Mouse (Mus musculus): ENCODE data around the gene Maml2. TPM values are rescaled to one million over a fixed set of nuclear protein-coding genes. Genes with fewer than 3 reads are reported as not detected.

Gene Maml2
- polyA plus RNA-seq, 1 experiment from 2014 or later: 4.3 TPM

DNA sequence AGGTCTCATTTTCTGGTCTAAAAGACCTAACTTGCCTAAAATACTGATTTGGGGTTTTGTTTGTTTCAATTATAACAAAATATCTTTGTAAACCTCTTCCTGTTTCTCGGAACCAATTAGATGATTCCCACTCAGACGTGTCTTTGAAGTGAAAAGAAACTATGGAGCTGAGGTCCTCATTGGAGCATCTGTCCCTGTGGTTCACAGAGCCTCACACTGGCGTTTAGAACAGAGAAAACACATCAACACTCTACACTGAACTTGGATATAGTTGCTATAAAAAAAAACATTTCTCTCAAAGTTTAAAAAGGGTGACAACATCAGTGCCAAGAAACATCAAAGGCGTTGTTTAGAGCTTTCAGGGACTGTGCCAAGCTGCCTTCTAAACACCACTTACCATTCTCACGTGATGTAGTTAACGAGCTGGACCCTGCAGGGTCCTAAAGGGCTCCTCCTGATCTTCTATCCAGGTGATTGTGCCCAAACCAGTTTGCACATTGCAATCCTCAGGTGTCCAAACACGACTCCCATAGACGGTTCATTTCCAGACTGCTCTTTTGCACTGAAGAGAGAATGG lies 309.9 kb downstream of the Maml2 start:
- no peaks in the 10 kb centered on the region for H3K27me3 ChIP-seq (ENCODE audit: control insufficient read depth, insufficient read depth, low read length)
- no peak overlapping the region for H3K9ac ChIP-seq (ENCODE audit: low read length)
- no peak overlapping the region for H3K27ac ChIP-seq (replicated peaks)
- H3K36me3 ChIP-seq (ENCODE audit: control insufficient read depth, insufficient read depth, low read length): no peaks in the 10 kb centered on the region
- ATAC-seq (ENCODE audit: low FRiP score, low TSS enrichment) (no peak), DNase-seq (ENCODE audit: low spot score) (no peak)
- H3K9me3 ChIP-seq (ENCODE audit: control insufficient read depth, low read length): no peaks in the 10 kb centered on the region
- no peak overlapping the region for H3K4me3 ChIP-seq (ENCODE audit: low read depth, low read length)
- no peak for TF ChIP-seq EP300 (optimal IDR thresholded peaks at IDR 0.05)
- TF ChIP-seq CTCF (IDR thresholded peaks at IDR 0.05; ENCODE audit: low read depth): no peak
- WGBS: 63% methylated on average over 8 of the region's 8 CpGs
- H3K4me2 ChIP-seq (replicated peaks; ENCODE audit: low read depth): no peak overlapping the region
- H3K4me1 ChIP-seq (replicated peaks; ENCODE audit: control insufficient read depth, insufficient read depth): peaks cover 4% of the 10 kb centered on the region; the same call in 1 of the 2 replicates

DNA sequence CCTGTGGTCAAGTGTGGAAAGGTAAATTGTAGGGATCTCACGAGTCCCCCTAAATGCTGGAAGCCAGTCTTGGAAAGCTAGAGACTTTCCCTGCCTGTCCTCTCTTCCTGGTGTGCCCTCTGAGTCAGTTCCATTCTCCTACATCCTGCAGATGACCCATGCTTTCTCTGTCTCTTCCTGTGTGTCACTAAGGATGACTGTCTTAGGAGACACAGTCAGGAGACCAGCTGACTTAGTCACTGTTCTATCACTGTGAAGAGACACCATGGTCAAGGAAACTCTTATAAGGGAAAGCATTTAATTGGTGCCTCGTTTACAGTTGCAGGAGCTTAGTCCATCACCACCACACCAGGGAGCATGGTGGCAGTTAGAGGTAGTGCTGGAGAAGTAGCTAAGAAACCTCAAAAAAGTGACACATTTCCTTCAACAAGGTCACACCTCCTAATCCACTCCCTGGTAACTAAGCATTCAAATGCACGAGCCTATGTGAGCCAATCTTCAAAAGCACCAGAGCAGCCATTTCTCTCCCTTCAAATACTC lies 310.8 kb downstream of the Maml2 start:
- no peak for TF ChIP-seq CTCF (IDR thresholded peaks at IDR 0.05; ENCODE audit: low read depth)
- TF ChIP-seq EP300 (optimal IDR thresholded peaks at IDR 0.05): no peak

DNA sequence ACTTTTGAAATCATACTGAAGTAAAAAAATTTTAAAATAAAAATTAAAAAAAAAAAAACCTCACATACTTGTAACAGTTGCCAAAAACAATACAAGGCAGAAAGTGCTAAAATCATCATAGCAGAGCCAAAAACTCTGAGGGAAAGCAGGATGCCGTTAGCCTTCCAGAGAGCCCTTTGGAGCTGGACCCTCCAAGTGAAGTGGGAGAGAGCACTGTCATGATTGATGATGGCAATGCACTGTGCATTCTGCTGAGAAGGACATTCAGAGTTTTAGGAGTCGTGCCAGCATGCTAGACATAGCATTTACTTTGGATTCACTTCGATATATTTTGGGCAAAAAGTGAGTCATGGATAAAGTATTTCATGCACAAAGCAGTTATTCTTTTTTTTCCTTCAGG lies 313.8 kb downstream of the Maml2 start:
- no peak overlapping the region for H3K4me3 ChIP-seq (ENCODE audit: low read depth, low read length)
- no peak for DNase-seq (ENCODE audit: low spot score)
- TF ChIP-seq CTCF (IDR thresholded peaks at IDR 0.05; ENCODE audit: low read depth) (no peak), EP300 (optimal IDR thresholded peaks at IDR 0.05) (no peak)
- H3K36me3 ChIP-seq (ENCODE audit: control insufficient read depth, insufficient read depth, low read length): no peaks in the 10 kb centered on the region
- H3K9me3 ChIP-seq (ENCODE audit: control insufficient read depth, low read length): no peaks in the 10 kb centered on the region
- no peaks in the 10 kb centered on the region for H3K27me3 ChIP-seq (ENCODE audit: control insufficient read depth, insufficient read depth, low read length)
- no peak overlapping the region for H3K9ac ChIP-seq (ENCODE audit: low read length)
- ATAC-seq (ENCODE audit: low FRiP score, low TSS enrichment): no peak
- H3K4me1 ChIP-seq (replicated peaks; ENCODE audit: control insufficient read depth, insufficient read depth): peaks cover 7% of the 10 kb centered on the region; the same call in 1 of the 2 replicates
- H3K4me2 ChIP-seq (replicated peaks; ENCODE audit: low read depth): no peak overlapping the region
- 34% methylated on average over 3 of the region's 3 CpGs for WGBS
- H3K27ac ChIP-seq (replicated peaks): no peak overlapping the region

More for the DNA sequence above, 310.8 kb downstream of the Maml2 start:
- H3K36me3 ChIP-seq (ENCODE audit: control insufficient read depth, insufficient read depth, low read length): no peaks in the 10 kb centered on the region
- no peak for DNase-seq (ENCODE audit: low spot score)
- 54% methylated on average over 3 of the region's 3 CpGs for WGBS
- no peaks in the 10 kb centered on the region for H3K27me3 ChIP-seq (ENCODE audit: control insufficient read depth, insufficient read depth, low read length)
- H3K9ac ChIP-seq (ENCODE audit: low read length): no peak overlapping the region
- H3K9me3 ChIP-seq (ENCODE audit: control insufficient read depth, low read length): no peaks in the 10 kb centered on the region
- no peak overlapping the region for H3K27ac ChIP-seq (replicated peaks)
- no peak overlapping the region for H3K4me3 ChIP-seq (ENCODE audit: low read depth, low read length)
- H3K4me2 ChIP-seq (replicated peaks; ENCODE audit: low read depth): no peak overlapping the region
- H3K4me1 ChIP-seq (replicated peaks; ENCODE audit: control insufficient read depth, insufficient read depth): peaks cover 5% of the 10 kb centered on the region; the same call in 1 of the 2 replicates
- no peak for ATAC-seq (ENCODE audit: low FRiP score, low TSS enrichment)

DNA sequence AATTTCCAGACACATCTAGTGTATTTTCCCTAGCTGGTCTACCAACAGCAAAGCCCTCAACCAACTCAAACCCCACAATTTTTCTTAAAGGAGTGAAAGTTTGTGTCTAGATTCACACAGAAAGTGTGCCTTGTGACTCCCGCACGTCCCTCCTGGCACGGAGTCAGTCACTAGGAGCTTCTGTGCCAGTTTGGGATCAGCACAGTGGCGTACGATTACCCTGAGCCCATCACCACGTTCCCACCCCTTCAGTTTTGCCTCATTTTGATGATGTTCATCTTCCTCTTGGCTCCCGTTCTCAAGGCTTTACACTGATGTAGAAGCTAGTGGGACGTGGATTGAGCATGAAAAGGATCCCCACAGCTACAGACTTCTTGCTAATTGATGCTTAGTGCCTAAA lies 314.6 kb downstream of the Maml2 start:
- no peak overlapping the region for H3K4me2 ChIP-seq (replicated peaks; ENCODE audit: low read depth)
- no peak overlapping the region; the same call in 1 of the 2 replicates for H3K27ac ChIP-seq (replicated peaks)
- no peaks in the 10 kb centered on the region for H3K27me3 ChIP-seq (ENCODE audit: control insufficient read depth, insufficient read depth, low read length)
- H3K9me3 ChIP-seq (ENCODE audit: control insufficient read depth, low read length): no peaks in the 10 kb centered on the region
- no peaks in the 10 kb centered on the region for H3K36me3 ChIP-seq (ENCODE audit: control insufficient read depth, insufficient read depth, low read length)
- no peak for DNase-seq (ENCODE audit: low spot score)
- peaks cover 7% of the 10 kb centered on the region; the same call in 1 of the 2 replicates for H3K4me1 ChIP-seq (replicated peaks; ENCODE audit: control insufficient read depth, insufficient read depth)
- H3K9ac ChIP-seq (ENCODE audit: low read length): no peak overlapping the region
- no peak for ATAC-seq (ENCODE audit: low FRiP score, low TSS enrichment)
- TF ChIP-seq EP300 (optimal IDR thresholded peaks at IDR 0.05) (no peak), CTCF (IDR thresholded peaks at IDR 0.05; ENCODE audit: low read depth) (no peak)
- WGBS: 70% methylated on average over 8 of the region's 8 CpGs
- no peak overlapping the region for H3K4me3 ChIP-seq (ENCODE audit: low read depth, low read length)

DNA sequence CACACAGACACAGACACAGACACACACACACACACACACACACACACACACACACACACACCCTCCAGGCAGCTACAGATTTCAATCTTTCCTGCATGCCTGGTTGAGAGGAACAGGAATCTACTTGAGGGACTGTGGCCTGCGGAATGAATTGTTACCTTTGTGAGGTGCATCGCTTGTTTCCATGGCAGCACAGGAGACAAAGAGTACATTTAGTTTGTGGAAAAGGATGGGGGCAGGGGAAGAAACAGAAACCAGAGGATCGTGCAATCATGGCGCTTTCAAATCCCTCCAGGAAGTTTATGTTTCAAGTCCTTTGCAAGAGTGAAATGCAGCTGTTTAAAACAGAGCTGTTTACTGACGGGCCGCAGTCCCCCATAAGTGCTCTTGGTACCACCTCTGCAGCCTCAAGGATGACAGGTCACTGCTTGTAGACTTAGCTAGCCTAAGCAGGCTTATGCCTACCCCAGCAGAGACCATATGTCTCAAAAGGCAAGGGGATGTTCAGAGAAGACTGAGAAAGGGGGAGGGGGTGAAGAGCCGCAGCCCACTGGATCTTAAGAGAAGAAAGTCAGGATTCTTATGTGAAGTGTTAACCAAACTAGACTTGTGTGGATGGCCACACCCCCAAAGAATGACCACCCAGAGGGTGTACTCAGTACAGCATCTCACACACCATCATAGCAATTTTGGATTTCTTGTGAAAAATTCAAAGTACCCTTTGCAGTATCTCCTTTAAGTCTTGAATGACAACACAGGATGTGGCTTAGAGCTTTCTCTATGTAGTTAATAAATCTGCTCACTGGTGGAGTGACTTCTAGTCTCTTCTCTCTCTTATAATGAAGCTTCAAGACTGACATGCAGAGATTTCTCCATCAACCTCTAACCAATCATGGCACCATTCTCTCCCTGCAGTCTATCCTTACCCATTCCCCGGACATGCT lies 315.8 kb downstream of the Maml2 start:
- H3K27ac ChIP-seq (replicated peaks): peak overlapping the region; percentile 41
- no peak for TF ChIP-seq CTCF (IDR thresholded peaks at IDR 0.05; ENCODE audit: low read depth)
- TF ChIP-seq EP300 (optimal IDR thresholded peaks at IDR 0.05): no peak
- H3K9ac ChIP-seq (ENCODE audit: low read length): no peak overlapping the region
- 30% methylated on average over 8 of the region's 8 CpGs for WGBS
- H3K4me3 ChIP-seq (ENCODE audit: low read depth, low read length): no peak overlapping the region
- DNase-seq (ENCODE audit: low spot score) (no peak), ATAC-seq (ENCODE audit: low FRiP score, low TSS enrichment) (no peak)
- H3K9me3 ChIP-seq (ENCODE audit: control insufficient read depth, low read length): no peaks in the 10 kb centered on the region
- 0 out of 2 replicates have a peak overlapping the region, but pooled peaks have one; percentile 12 for H3K4me2 ChIP-seq (replicated peaks; ENCODE audit: low read depth)
- no peaks in the 10 kb centered on the region for H3K36me3 ChIP-seq (ENCODE audit: control insufficient read depth, insufficient read depth, low read length)
- H3K27me3 ChIP-seq (ENCODE audit: control insufficient read depth, insufficient read depth, low read length): no peaks in the 10 kb centered on the region
- H3K4me1 ChIP-seq (replicated peaks; ENCODE audit: control insufficient read depth, insufficient read depth): peaks cover 7% of the 10 kb centered on the region; the same call in 1 of the 2 replicates

All from stomach, postnatal 0 days (tissue).